Mouse (Mus musculus) limb, embryonic 12.5 days (tissue): Measurements from ENCODE around the gene Gm14412. TPM values are rescaled to one million over a fixed set of nuclear protein-coding genes. Genes with fewer than 3 reads are reported as not detected.

Source experiments
- polyA plus RNA-seq: library from polyadenylated mRNA; unstranded; fragments of >200 nt; fragmentation: Nextera tagmentation; extraction: Ambion mirVana; gene quantifications from 2 replicates; pipeline ENCODE4 v1.2.1, GENCODE M21; 2016

The Gm14412 gene
- polyA plus RNA-seq, 1 experiment from 2014 or later, result 0.35 TPM

Other genes with a start within 250 kb of the Gm14412 start
- gene Gm14401, start 250.0 kb downstream of the Gm14412 start, polyA plus RNA-seq, result not detected in 2 replicates
- gene Gm14410, start 117.9 kb downstream of the Gm14412 start, polyA plus RNA-seq, result 24.0 and 34.6 TPM in 2 replicates
- gene Gm14409, start 57.3 kb downstream of the Gm14412 start, polyA plus RNA-seq, result not detected in 2 replicates
- 9.5 and 10.9 TPM in 2 replicates for gene Gm14418, start 74.0 kb upstream of the Gm14412 start, polyA plus RNA-seq
- 13.0 and 15.2 TPM in 2 replicates for gene Zfp970, start 140.4 kb upstream of the Gm14412 start, polyA plus RNA-seq
- 5.3 TPM in 2 replicates for gene Gm14403, start 173.9 kb upstream of the Gm14412 start, polyA plus RNA-seq